Mouse (Mus musculus): ENCODE results near the gene Nos1.

Gene Nos1

DNA sequence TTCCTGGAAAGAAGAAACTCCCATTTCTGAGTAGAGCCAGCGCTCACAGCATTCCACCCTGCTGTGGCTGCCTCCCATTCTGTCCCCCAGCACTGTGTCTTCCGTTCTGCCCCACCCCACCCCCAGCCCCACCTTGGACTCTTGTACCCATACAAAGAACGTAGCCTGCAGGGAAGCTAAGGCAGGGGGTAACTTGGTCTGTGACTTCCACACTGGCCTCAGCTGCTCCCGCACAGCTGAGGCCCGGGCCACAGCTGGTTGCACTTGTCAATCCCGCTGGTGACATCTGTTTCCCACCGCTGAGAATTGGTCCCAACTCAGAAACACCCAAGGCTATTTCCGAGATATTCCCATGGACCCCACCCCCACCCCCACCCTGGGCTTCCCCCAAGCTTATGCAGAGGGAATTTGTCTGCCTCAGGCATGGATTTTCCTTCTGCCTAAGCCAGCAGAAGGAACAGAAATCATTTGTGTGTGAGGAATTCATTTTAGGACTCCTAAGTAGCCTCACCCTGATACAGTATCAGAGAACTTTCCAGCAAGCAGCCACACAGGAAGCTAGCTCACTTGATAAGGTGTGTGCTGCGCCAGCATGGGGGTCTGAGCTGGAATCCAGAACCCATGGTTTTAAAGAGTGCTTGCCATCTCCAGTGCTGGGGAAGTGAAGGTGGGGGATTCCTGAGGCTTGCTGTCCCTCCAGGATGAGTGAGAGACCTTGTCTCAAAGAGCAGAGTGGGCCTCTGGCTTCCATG, 117.4 kb downstream of the Nos1 start:
- DNase-seq (ENCODE audit: low spot score in 2 of 2), result no peak

DNA sequence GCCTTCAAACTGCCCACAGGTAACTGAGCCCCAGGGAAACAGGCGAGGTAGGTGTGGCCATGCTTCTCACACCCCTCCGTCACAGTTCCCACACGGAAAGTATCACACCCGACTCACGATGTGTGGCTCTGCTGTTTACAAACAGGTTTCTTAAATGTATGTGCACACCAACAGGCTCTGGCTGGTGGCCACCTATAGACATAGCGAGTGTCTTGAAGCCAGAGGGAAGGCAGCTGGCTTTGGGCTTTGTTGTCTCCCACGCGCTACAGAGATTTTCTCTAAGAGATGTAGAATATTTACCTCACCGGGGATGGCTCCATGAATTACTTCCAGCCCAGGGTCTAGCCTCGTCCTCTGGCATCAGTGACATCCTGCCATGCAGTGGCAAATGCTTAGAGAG, 118.5 kb downstream of the Nos1 start:
- no peak for DNase-seq (ENCODE audit: low spot score in 2 of 2)

DNA sequence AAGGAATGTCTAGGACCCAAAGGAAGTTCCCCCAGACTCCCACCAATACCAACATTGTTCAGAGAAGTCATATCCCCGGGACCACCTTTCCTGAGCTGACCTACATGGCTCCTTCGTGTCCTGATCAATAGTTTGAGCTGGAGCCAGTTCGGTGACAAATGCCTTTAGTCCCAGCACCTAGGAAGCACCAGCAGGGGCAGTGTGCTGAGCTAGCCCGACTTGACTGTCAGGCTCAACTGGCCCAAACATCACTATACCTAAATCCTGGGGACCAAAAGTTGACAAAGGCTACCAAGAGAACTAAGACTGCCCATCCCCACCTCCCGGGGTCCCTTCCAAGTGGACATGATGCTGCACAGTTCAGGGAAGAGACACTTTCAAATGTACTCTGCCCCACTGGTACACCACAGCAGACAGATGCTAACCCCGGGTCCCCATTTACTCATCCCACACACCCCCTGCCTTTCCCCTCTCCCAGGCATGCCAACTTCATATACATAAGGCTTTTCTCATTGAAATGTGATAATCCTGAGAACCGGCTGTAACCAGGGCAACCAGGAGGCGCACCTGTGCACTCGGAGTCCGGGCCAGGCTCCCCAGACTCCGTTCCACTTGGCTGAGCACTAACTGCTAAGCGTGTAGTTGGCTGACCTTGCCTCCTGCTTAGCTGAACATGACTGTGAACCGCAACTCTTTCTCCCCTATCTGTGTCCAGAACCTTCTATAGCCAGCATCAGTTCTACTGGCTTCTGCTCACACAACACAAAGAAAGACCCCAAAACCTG, 120.3 kb downstream of the Nos1 start:
- DNase-seq (ENCODE audit: low spot score in 2 of 2), result peak in 1 of 2 experiments; percentile 43

DNA sequence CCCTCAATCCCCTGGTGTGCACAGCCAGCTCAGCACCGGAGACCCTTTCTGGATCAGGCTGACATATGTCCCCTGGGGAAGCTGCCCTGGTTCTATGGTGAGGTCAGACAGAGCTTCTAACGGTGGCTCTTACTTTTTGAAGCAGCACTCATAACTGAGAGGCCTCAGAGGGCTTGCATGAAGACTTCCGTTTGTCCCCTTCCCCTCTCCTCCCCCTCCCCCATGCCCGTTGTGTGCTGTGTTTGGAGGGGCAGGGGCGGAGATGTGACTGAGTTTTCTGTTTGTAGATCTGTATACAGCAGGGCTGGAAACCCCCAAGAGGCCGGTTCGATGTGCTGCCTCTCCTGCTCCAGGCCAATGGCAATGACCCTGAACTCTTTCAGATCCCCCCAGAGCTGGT, 122.7 kb downstream of the Nos1 start:
- no peak for DNase-seq (ENCODE audit: low spot score in 2 of 2)

DNA sequence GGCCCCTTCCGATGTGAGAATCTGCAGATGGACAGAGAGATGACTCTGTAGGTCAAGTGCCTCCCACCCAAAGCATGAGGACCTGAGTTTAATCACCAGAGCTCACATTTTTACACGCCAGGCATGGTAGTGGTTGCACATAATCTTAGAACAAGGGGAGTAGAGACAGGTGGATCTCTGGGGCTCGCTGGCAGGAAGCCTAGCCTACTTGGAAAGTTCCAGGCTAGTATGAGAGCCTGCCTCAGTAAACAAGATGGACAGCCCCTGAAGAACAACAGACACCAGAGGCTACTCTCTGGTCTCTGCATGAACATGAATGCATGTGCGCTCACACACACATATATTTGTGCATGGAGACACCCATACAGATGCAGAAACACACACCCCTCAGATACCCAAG, 124.9 kb downstream of the Nos1 start:
- no peak for DNase-seq (ENCODE audit: low spot score in 2 of 2)

DNA sequence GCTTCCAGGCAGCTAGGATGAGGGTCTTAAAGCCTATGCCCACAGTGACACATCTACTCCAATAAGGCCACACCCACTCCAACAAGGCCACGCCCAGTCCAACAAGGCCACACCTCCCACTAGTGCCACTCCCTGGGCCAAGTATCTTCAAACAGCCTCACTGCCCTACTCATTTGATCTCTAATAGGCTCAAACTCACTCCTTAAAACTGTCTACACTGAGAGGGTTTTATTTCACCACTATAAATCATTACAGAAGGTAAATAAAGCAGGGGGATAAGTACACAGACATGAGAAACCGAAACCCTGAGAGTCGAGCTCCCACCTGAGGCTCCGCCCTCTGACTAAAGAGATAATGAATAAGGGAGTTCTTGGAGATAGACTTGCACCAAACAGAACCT, 128.7 kb downstream of the Nos1 start:
- no peak for DNase-seq (ENCODE audit: low spot score in 2 of 2)

DNA sequence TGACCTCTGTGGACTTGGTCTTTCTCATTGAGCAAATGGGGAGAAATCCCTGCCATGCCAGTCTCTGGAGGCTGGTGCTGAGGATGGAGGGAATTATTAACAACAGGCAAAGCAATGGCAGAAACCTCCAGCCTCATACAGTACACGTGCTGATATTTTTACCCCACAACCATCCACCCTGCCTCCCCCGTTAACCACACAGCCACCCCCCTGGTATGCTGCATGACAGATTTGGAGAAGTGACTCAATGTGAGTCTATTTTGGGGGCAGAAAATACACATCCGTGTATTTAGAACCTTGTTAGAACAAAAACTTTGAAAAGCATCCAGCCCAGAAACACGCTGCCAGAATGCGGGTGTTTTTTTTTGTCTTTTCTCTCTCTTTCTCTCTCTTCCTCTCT, 135.5 kb downstream of the Nos1 start:
- DNase-seq (ENCODE audit: low spot score in 2 of 2), result peak; percentile 64 to 70

DNA sequence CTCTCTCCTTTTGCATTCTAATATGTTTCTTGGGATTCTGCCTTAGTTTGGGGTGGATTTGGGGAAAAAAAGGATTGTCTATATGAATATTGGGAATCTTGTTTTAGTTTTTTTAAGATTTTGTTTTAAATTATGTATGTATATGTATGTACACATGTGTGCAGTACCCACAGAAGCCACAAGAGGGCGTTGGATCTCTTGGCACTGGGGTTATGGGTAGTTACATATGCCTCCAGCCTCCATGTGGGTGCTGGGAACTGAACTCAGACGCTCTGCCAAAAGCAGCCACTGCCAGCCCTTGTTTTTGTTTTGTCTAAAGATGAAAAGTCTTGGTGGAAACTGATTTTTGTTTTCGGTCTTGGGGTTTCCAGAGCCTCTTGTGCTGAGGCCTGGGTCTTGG, 136.1 kb downstream of the Nos1 start:
- no peak for DNase-seq (ENCODE audit: low spot score in 2 of 2)

DNA sequence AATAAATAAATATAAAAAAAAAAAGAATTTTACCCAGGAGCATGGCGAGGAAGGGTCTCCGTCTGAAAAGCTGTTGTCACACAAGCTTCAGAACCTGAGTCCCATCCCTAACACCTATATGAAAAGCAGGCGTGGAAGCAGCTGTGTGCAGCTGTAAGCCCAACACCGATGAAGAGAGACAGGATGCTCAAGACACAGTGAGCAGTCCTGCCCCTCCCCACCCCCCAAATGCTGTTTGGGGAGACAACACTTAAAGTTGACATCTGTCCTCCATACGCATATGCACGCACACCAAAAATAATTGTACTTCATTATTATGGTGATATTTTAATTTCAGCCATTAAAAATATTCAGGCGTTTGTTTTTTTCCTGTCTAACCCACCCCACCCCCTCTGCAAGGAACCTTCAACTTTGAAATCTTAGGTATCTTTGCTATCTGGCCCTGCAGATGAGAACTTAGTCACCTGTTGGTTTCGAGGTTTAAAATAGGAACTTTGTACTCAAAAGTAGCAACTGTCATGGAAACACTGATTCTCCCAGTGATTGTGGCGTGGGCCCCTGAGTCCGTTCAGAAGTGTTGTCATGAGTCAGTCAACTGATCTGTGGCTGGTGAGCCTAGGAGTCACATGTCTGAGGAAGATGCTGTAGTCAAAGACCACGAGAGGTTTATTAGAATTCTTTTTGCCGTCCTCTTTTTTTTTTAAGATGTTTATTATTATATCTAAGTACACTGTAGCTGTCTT, 141.1 kb downstream of the Nos1 start:
- no peak for DNase-seq (ENCODE audit: low spot score in 2 of 2)

DNA sequence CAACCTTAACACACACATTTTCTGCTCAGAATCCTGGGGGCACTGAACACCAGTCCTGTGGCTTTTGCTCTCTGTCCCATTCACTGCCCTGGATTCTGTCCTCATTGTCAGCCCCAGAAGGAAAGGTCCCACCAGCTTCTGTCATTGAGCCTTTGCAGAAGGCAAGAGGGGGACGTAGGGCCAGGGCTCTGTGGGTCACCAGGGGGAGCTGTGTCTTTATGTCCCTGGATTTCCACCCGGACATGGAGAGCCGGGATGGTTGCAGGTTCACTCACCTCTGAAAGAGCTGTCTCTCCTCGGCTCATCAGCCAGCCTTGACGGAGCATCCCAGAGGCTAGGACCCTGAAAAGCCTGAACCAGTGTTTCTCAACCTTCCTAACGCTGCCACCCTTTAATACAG, 142.9 kb downstream of the Nos1 start:
- no peak for DNase-seq (ENCODE audit: low spot score in 2 of 2)

DNA sequence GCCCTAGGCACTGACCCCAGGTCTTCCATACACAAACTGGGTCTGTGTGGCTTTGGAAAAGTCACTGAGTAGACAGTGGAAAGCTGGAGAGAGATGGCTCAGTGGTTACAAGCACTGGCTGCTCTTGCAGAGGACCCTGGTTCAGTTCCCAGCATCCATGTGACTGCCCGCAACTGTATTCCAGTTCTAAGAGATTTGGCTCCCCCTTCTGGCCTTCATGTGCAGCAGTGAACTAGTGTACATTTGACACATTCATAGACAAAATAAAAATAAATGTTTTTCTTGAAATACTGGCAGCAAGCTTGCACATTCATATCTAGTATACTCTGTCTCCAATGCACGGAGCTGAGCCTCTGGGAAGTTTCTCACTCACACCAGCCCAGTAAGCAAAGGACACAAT, 147.7 kb downstream of the Nos1 start:
- no peak for DNase-seq (ENCODE audit: low spot score in 2 of 2)

DNA sequence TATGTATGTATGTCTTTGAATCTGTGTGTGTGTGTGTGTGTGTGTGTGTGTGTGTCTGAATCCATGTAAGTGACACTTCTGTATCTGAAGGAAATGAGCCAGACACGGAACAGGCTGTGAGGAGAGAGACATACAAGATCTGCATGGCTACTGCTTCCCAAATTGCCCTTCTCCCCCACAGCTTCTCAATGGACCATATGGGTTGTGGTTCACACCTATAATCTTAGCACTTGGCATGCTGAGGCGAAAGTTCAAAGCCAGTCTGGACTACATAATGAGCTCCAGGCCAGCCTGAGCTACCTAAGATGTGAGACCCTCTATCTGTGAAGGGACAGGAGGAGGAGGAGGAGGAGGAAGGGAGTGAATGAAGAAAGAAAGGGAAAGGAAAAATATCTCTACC, 151.4 kb downstream of the Nos1 start:
- no peak for DNase-seq (ENCODE audit: low spot score in 2 of 2)

DNA sequence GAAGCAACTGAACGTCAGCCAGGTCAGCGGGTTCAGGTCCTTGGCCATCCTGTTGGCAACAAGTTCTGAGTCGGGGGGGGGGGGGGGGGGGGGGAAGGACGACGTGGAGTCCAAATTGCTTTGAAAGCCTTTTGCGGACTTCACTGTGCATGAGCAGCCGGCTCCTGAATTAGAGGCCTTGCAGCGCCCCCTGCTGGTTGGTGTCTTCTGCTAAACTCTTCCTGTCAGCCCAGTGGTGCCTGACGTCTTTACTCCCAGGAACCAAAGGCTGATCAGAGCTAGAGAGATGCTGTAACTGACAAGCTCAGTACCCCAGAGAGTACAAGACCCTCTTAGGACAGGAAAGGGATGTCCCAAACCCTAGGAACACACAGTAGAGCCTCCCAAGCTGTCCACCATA, 152.0 kb downstream of the Nos1 start:
- DNase-seq (ENCODE audit: low spot score in 2 of 2), result peak; percentile 90 to 94

DNA sequence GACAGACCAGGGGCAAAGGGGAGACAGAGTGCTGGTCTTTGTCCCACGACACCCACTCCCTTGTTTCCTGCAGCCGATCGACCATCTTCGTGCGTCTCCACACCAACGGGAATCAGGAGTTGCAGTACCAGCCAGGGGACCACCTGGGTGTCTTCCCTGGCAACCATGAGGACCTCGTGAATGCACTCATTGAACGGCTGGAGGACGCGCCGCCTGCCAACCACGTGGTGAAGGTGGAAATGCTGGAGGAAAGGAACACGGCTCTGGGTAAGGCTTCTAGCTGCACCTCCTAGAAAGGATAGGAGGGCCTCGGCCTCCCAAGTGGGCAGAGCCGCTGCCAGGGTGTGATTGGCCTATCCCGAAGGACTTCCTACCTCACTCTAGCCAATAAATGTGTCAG, 155.5 kb downstream of the Nos1 start:
- no peak for DNase-seq (ENCODE audit: low spot score in 2 of 2)

DNA sequence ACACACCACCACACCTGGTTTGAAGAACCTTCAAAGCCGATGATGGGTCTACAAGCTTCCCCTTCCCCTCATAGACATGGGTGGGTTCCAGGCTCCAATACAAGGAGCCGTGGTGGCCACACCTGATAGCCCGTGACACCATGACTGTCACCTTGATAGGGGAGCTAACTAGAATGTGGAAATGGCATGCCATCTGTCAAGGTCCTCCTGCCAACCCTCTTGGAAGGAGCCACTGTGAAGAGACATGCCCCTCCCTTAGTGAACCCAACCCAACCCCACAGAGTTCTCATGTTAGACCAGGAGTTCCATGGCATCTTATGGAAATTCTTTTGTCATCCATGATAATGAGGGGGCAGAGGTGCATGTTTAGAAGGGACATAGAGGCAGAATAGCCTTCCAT, 156.4 kb downstream of the Nos1 start:
- no peak for DNase-seq (ENCODE audit: low spot score in 2 of 2)

DNA sequence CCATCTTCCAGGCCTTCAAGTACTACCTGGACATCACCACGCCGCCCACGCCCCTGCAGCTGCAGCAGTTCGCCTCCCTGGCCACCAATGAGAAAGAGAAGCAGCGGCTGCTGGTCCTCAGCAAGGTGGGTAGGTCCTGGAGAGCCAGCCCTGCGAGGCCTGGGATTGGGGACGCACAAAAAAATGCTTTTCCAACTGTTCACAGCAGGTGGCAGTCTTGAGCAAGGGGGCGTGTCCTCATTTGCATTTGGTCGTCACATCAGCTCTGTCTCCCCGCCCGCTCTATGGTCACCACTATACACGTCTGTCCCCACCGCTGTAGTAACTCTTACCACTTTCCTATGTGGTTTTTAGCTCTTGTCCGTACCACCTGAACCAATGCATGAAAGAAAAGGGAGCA, 157.3 kb downstream of the Nos1 start:
- DNase-seq (ENCODE audit: low spot score in 2 of 2), result peak in 1 of 2 experiments; percentile 45

DNA sequence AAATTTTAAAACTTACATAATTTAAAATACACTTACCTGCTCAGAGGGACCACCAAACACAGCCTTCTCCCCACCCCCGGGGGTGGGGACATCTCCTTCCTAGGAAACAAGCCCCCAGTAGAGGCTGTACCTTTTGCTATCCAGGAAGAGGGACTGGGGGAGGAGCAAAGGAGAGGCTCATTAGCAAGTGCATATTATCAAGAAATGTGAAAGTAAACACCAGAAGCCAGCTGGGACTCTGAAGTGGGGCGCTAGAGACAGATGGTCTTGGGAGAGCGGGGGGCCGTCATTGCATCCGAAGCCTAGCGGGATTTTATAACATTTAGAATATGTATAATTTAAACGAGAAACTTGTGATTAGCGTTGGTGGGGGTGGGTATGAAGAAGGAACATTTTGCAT, 158.6 kb downstream of the Nos1 start:
- DNase-seq (ENCODE audit: low spot score in 2 of 2), result peak; percentile 72 to 79

DNA sequence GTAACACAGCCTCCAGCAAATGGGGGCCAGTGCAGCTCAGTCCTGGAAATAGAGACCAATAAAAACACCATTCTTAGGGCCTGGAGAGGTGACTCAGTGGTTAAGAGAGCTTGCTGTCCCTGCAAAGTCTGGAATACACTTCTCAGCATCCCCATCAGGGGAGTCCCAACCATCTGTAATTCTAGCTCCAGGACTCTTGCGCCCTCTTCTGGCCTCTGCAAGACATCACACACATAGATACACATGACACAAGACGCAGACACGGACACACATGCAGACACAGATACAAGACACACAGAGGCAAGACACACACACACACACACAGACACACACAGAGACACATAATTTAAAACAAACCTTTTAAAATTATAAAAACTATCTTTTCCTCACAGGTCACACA, 160.7 kb downstream of the Nos1 start:
- DNase-seq (ENCODE audit: low spot score in 2 of 2), result no peak

DNA sequence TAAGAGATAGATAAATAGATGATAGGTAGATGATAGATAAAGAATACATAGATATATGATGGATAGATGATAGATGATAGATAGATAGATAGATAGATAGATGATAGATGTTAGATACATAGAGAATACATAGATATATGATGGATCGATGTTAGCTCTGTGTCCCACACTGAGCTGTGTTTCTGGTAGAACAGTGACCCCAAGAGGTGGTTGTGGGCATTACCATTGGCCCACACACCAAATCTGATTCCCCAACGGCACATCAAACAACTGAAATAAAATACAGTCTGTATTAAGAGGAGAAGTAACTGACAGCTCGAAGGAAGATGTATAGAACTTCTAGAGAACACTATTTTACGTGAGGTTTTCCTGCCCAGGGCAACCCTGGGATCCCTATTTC, 165.8 kb downstream of the Nos1 start:
- DNase-seq (ENCODE audit: low spot score in 2 of 2), result peak; percentile 52 to 77

DNA sequence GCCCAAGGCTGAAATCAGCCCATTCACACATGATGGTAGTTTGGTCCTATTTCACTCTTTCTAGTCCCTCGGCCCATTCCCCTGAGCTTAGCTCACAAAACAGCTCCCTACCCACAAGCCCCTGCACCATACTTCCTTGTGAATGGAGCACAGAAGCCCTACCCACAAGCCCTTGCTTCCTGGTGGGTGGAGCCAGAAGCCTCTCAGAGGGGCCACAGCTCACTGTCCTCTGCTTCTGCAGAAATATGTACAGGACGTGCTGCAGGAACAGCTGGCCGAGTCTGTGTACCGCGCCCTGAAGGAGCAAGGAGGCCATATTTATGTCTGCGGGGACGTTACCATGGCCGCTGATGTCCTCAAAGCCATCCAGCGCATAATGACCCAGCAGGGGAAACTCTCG, 168.6 kb downstream of the Nos1 start:
- DNase-seq (ENCODE audit: low spot score in 2 of 2), result no peak

DNA sequence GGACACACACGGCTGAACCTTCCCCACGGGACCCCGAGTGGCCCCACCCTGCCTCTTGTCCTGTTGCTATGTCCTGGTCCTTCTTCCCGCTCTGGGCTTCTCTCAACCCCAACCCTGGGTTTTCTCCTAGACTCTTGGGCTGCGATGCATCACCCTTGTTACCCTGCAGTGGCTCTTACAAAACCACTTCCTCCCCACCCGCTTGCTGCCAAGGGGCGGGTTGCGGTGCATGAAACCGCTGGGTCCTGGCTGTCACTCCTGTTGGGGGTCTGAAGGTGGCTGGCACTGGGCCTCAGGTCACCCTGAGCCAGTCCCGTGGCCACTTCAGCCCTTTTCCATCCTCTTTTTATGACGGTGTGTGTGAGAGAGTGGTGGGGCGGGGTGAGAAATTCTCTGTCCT, 173.1 kb downstream of the Nos1 start:
- no peak for DNase-seq (ENCODE audit: low spot score in 2 of 2)

DNA sequence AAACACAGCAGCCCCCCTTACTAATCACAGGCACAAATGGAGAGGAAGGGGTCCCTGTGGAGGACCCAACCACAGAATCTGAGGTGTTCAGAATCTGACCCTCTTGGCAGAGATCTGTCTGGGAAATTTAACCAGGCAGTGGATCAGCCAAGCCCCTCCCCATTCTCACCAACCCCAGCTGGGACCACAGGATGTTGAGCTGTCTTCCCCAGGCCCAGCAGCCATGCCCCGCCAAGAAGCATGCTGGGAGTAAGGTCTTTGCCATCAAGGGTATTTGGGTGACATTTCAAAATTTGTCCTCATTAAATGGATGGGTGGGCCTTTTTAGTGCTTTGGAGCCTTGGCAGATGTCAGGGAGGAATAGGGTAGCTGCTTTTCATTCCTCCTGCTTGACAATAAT, 173.6 kb downstream of the Nos1 start:
- DNase-seq (ENCODE audit: low spot score in 2 of 2), result no peak

All from right cerebral cortex, postnatal 10 days (tissue).